10 mouse cellular contexts compared by ENCODE assay signal in genomic region chr8:46613377-46613776, GRCm38 (mm10). TPM values are rescaled to one million over a fixed set of nuclear protein-coding genes. Genes with fewer than 3 reads are reported as not detected.
DNase-seq lines count a peak whose midpoint lies in the region; ATAC-seq and TF ChIP-seq lines count a peak whose summit lies in the region.
"Had no signal": no experiment of that assay in that cellular context is flagged by ENCODE, and none has a peak within 500 bp of the region (broad histone marks: within the 10 kb centered on the region; RNA-seq: fewer than 3 reads in every experiment).

No protein-coding gene starts in this region.

- H3K4me1 ChIP-seq in kidney, adult 2 months (ENCODE audit: control insufficient read depth, insufficient read depth, low read length): peaks cover 17% of the 10 kb centered on the region
- H3K4me1 ChIP-seq in embryonic facial prominence, embryonic 15.5 days: peaks cover 15% of the 10 kb centered on the region
- peaks cover 18% of the 10 kb centered on the region for H3K4me1 ChIP-seq in limb, embryonic 12.5 days (replicated peaks)
- H3K4me1 ChIP-seq in liver, embryonic 11.5 days (replicated peaks; ENCODE audit: control insufficient read depth, insufficient read depth, low read length): peaks cover 4% of the 10 kb centered on the region; the same call in 1 of the 2 replicates

- no peak overlapping the region for H3K9ac ChIP-seq in embryonic facial prominence, embryonic 15.5 days
- H3K9ac ChIP-seq in limb, embryonic 12.5 days (replicated peaks): no peak overlapping the region
- no peak overlapping the region for H3K9ac ChIP-seq in liver, embryonic 11.5 days (ENCODE audit: low read depth, low read length)

- H3K9me3 ChIP-seq in embryonic facial prominence, embryonic 15.5 days (replicated peaks): no peaks in the 10 kb centered on the region
- no peaks in the 10 kb centered on the region for H3K9me3 ChIP-seq in limb, embryonic 12.5 days
- no peaks in the 10 kb centered on the region for H3K9me3 ChIP-seq in liver, embryonic 11.5 days (ENCODE audit: control insufficient read depth, low read length)

- peak; percentile 55 for DNase-seq in kidney, adult 2 months
- DNase-seq in kidney, adult 11 months: no peak
- peak; percentile 80 for DNase-seq in NIH3T3 (ENCODE audit: low read depth)
- DNase-seq in right cerebral cortex, adult 18-20 months: no peak
- DNase-seq in liver, embryonic 11.5 days (ENCODE audit: low spot score): no peak
- DNase-seq: adrenal gland, postnatal 14 days had no signal

- WGBS in kidney, adult 2 months: 19% methylated on average over 4 of the region's 4 CpGs
- 11% methylated on average over 4 of the region's 4 CpGs for WGBS in embryonic facial prominence, embryonic 15.5 days
- 8% methylated on average over 4 of the region's 4 CpGs for WGBS in limb, embryonic 12.5 days
- WGBS in liver, embryonic 11.5 days: 75% methylated on average over 4 of the region's 4 CpGs

- no peak overlapping the region for H3K27ac ChIP-seq in kidney, adult 2 months (ENCODE audit: insufficient read depth, low read depth, low read length)
- H3K27ac ChIP-seq in embryonic facial prominence, embryonic 15.5 days (replicated peaks): peak overlapping the region; percentile 80
- H3K27ac ChIP-seq in limb, embryonic 12.5 days: peak overlapping the region; percentile 70; the same call in 1 of the 2 replicates
- H3K27ac ChIP-seq in liver, embryonic 11.5 days (ENCODE audit: low read depth, low read length): no peak overlapping the region
- H3K27ac ChIP-seq: heart, adult 2 months had no signal

- no peak overlapping the region for H3K4me3 ChIP-seq in kidney, adult 2 months (ENCODE audit: insufficient read depth, low read depth, low read length)
- H3K4me3 ChIP-seq in embryonic facial prominence, embryonic 15.5 days (replicated peaks): 0 out of 2 replicates have a peak overlapping the region, but pooled peaks have one; percentile 1
- H3K4me3 ChIP-seq in limb, embryonic 12.5 days (replicated peaks): no peak overlapping the region
- H3K4me3 ChIP-seq in liver, embryonic 11.5 days (ENCODE audit: low read depth, low read length): no peak overlapping the region
- H3K4me3 ChIP-seq: heart, adult 2 months had no signal

- TF ChIP-seq CTCF in kidney, adult 2 months (conservative IDR thresholded peaks at IDR 0.05; ENCODE audit: insufficient read depth, insufficient read length, low read depth, low read length): no peak

- TF ChIP-seq POLR2A in kidney, adult 2 months (IDR thresholded peaks at IDR 0.05; ENCODE audit: low read depth, low read length): no peak

- H3K27me3 ChIP-seq in kidney, adult 2 months (replicated peaks; ENCODE audit: control insufficient read depth, insufficient read depth, low read length): no peaks in the 10 kb centered on the region
- H3K27me3 ChIP-seq in embryonic facial prominence, embryonic 15.5 days: no peaks in the 10 kb centered on the region
- no peaks in the 10 kb centered on the region for H3K27me3 ChIP-seq in limb, embryonic 12.5 days
- no peaks in the 10 kb centered on the region for H3K27me3 ChIP-seq in liver, embryonic 11.5 days (replicated peaks; ENCODE audit: control insufficient read depth, insufficient read depth, low read length)

- no peak for ATAC-seq in embryonic facial prominence, embryonic 15.5 days (ENCODE audit: insufficient number of reproducible peaks, low FRiP score, low TSS enrichment, low read depth)
- no peak for ATAC-seq in limb, embryonic 12.5 days (ENCODE audit: insufficient number of reproducible peaks, insufficient read depth, low FRiP score, low TSS enrichment, low read depth)
- ATAC-seq in frontal cortex, adult (ENCODE audit: low TSS enrichment): no peak
- no peak for ATAC-seq in liver, embryonic 11.5 days (replicated peaks; ENCODE audit: low FRiP score)

- 0 out of 2 replicates have a peak overlapping the region, but pooled peaks have one; percentile 8 for H3K4me2 ChIP-seq in embryonic facial prominence, embryonic 15.5 days (replicated peaks)
- H3K4me2 ChIP-seq in limb, embryonic 12.5 days: no peak overlapping the region
- no peak overlapping the region for H3K4me2 ChIP-seq in liver, embryonic 11.5 days

- no peaks in the 10 kb centered on the region for H3K36me3 ChIP-seq in kidney, adult 2 months (ENCODE audit: control insufficient read depth, insufficient read depth, low read length)
- no peaks in the 10 kb centered on the region for H3K36me3 ChIP-seq in embryonic facial prominence, embryonic 15.5 days
- H3K36me3 ChIP-seq in limb, embryonic 12.5 days: no peaks in the 10 kb centered on the region
- no peaks in the 10 kb centered on the region for H3K36me3 ChIP-seq in liver, embryonic 11.5 days (ENCODE audit: control insufficient read depth, insufficient read depth, low read length)

RNA-seq across cellular contexts. Expression of gene Primpol, which starts 3.6 kb away (rescaled TPM):
- 1.1 and 1.4 TPM in 2 replicates for polyA plus RNA-seq in kidney, adult 2 months (2012; rRNA removed)
- 11.6 and 14.8 TPM in 2 replicates for polyA plus RNA-seq in embryonic facial prominence, embryonic 15.5 days (2015; fragmentation: Nextera tagmentation; extraction: Ambion mirVana)
- 14.9 and 18.4 TPM in 2 replicates for polyA plus RNA-seq in limb, embryonic 12.5 days (2016; fragmentation: Nextera tagmentation; extraction: Ambion mirVana)
- 16.4 and 18.5 TPM in 2 replicates for polyA plus RNA-seq in liver, embryonic 11.5 days (2014; fragmentation: Nextera tagmentation; extraction: Ambion mirVana)

RNA-seq across cellular contexts. Expression of gene Casp3, which starts 3.7 kb away (rescaled TPM):
- 7.1 and 9.2 TPM in 2 replicates for polyA plus RNA-seq in kidney, adult 2 months (2012; rRNA removed)
- polyA plus RNA-seq in embryonic facial prominence, embryonic 15.5 days (2015; fragmentation: Nextera tagmentation; extraction: Ambion mirVana): 85.3 and 90.2 TPM in 2 replicates
- 132 and 138 TPM in 2 replicates for polyA plus RNA-seq in limb, embryonic 12.5 days (2016; fragmentation: Nextera tagmentation; extraction: Ambion mirVana)
- polyA plus RNA-seq in liver, embryonic 11.5 days (2014; fragmentation: Nextera tagmentation; extraction: Ambion mirVana): 155 and 175 TPM in 2 replicates

Comparison
In these comparisons a context has a peak if more than half of its experiments do, and no peak if none do; other contexts are left out.
1. DNase-seq: peak in kidney, adult 2 months (single experiment) and NIH3T3 (single experiment); none in kidney, adult 11 months (single experiment), right cerebral cortex, adult 18-20 months (single experiment) and liver, embryonic 11.5 days (single experiment).
2. H3K27ac ChIP-seq: peak in embryonic facial prominence, embryonic 15.5 days (single experiment) and limb, embryonic 12.5 days (single experiment); none in kidney, adult 2 months (single experiment) and liver, embryonic 11.5 days (single experiment).